Mouse (Mus musculus): ENCODE results near the gene Taf15.
A peak's percentile ranks its signal among the peaks of the same experiment; 100 is the strongest.

Taf15 gene

DNA sequence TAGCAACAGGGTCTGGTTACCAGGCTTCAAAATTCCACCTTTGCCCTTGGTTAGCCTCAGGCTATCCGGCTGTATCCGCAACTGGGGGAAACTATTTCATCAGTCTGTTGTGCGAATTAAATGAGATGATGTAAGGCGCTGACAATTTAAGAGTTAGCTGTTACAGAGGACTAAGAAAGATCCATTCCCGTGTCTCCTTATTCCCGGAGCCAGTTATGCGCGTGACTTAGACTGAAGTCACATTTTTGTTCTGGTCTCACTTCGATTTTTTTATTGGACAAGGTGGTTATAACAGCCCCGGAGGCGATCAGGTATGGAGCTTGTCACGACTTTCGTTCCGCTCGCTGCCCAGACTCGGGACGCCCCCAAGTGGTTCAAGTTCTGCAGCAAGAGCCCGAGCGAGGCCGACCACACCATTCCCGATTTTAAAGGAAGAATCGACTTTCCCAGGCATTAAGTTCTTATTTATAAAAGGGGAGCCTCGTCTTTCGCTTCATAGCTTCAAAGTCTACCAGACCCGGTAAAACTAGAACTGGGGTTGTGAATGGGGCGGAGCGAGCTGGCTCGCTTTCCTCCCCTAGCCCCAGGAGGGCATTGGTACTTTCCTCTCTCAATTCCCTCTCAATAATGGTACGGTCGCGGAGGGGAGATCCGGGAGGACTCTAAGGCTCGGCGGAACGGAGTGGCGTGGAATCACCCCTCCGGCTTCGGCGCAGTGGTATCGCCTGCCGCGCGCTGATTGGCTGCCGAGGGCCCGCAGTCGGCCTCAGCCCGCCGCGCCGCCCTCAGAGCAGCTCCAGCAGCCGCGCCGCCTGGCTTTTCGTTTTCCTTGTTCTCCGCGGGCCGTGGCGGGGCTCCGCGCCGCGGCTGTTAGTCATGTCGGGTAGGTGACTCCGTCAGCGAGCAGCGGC is at the start of gene Taf15:
Taf15 (plus strand) TSS at position 763 of the 911 bp plus-strand sequence.
- peak; percentile 99 for DNase-seq (ENCODE audit: low spot score in 2 of 2)

DNA sequence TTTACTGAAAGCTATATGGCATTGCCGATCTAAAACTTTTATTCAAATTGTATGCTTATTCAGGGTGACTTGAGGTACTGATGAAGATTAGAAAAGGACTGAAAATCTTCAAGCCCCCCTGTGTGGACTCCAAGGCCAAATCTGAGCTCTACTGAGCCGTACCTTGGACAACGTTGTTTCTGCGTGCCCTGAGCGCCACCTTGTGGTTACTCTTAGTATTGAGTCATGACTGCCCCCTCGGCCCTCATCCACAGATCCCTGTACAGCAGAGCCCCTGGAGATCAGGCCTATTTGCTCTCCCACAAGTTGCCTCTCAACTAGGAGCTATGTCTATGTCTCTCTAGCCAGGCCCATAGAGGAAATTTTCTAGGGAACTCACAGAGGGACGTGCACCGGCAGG is 48.2 kb upstream of the Taf15 start:
- peak; percentile 70 to 89 for DNase-seq (ENCODE audit: low spot score in 2 of 2)

DNA sequence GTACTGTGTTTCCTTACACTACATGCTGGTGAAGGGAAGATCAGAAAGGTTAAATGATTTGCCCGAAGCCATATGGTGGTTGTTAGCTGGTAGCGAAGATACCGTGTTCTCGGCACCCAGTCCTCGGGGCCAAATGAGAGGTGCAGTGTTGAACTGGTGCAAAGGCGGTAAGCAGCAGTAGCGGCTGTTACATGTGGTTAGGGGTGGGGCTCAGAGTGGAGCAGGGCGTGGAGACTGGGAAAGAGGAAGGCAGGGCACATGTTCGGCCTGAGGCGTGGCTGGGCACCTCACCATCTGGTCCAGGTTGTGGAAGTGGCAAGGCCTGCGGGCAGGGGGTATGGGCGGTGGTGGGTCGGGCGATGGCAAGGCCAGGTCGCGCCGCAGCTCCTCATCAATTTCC is 45.9 kb upstream of the Taf15 start:
- no peak for DNase-seq (ENCODE audit: low spot score in 2 of 2)

DNA sequence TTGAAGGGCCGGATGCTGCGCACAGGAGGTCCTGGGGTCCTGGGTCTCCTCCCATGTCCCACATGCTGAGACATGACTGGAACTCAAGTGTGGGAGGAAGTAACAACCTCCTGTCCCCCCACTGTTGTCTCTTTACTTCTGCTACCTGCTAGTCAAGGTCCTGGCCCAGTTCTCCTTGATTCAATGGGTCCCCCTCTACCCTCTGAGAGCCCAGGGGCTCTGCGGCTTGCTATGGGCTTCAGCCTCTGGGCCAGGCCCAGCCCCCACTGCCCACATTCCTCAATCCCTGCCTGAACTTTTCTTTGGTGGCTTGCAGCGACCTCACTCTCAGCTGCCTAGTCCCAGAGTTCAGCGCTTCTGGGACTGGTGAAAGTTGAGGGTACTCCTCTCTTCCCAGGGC is 43.5 kb upstream of the Taf15 start, which contains the start of gene Gas2l2:
Gas2l2 (minus strand) TSS at position 101 of the 400 bp plus-strand sequence.
- DNase-seq (ENCODE audit: low spot score in 2 of 2), result no peak

DNA sequence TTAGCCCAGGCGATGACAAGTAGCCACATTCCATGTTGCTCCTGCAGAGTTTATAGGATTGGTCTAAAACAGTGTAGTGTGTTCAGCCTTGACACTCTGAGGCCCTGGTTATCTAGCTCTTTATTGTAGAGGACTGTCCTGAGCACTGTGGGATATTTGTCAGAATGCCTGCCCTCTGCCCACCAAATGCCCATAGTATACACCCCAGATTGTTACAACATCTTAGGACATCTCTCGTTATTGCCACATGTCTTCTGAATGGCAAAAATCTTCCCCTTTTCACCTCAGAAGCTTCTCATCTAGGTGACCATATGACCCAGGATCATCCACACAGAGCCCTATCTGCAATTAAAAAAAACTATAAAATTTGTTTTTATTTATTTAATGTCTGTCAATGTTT is 40.4 kb upstream of the Taf15 start:
- no peak for DNase-seq (ENCODE audit: low spot score in 2 of 2)

DNA sequence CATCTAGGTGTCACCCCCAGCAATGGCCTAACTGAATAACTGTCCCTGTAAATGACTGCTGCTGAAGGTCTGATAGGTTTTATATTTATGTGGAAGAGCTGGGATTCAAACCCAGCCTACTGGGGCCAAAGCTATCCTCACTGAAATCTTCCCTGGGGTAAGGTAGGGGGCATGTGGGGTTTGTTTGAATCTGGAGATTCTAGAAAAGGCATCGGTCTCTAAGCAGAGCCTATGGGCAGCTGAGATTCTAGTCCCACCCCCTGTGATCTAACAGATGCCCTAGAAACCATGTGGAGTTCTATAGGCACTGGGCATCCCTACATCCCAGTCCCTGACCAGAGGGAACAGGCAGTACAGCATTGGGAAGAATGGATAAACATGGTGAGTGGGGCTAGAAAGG is 35.5 kb upstream of the Taf15 start, which contains the start of gene 1700020L24Rik:
1700020L24Rik (plus strand) TSS at position 301 of the 400 bp plus-strand sequence.
- no peak for DNase-seq (ENCODE audit: low spot score in 2 of 2)

DNA sequence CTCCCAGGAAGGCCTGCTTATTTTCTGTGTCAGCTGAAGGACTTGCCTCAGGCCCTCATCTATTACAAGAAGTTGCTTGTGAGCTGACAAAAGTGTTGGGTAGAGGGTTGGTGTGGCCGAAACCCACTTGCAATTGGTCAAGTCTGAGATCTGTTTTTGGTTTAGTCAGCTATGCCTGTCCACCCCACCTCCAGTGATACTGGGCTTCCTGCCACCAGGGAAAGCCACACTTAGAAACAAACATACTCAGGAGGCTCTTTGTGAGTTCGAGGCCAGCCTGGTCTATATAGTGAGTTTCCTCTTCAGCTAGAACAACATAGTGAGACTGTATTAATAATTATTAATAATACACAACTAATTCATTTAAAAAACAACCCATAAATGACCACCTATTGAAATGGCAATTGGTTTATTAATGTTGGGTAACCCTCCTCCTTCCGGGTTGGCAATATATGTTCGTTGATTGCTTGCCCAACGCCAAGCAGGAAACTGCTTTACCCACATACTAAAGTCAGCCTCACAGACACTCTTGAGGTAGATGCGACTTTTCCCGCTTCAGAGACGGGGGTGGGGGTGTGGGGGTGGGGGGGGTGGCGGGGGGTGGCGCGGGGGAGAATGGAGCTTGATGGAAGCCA is 33.3 kb upstream of the Taf15 start:
- no peak for DNase-seq (ENCODE audit: low spot score in 2 of 2)

DNA sequence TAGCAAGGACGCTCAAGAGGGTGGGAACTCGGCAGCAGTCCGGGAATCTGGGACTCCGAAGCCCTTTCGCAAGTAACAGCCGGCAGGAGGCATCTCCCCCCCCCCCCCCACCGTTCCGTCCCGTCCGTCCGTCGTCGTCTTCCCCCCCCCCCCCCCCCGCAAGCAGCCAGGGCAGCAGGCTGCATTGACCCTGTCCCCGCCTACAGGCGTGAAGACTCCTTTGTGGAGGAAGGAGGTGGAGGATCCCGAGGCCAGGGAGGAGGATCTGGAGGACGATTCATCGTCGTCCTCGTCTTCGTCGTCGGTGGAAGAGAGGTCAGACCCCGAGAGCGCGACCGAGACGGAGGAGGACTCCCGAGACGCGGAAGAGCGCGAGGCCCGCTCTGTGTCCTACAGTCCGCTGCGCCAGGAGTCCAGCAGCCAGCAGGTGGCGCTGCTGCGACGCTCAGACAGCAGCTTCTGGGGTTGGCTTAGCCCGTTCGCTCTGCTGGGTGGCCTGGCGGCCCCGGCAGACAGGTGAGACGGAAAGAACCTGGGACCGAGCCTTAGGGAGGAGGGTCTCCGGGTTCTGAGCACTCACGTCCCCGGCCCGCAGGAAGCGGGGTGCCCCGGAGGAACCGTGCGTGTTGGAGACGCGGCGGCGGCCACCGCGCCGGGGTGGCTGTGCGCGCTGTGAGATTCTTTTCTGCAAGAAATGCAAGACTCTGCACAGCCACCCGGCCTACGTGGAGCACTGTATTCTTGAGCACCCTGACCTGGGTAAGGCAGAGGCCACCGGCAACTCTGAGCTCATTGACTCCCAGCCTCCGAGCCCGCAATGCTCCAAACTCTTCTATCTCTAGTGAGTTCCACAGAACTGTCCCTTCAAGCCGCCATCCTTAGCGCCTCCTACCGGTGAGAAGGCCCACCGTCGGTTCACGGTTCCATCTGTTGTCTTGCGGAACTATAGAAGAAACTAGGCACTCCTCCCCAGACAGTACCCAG is 32.5 kb upstream of the Taf15 start:
- peak; percentile 86 to 95 for DNase-seq (ENCODE audit: low spot score in 2 of 2)

DNA sequence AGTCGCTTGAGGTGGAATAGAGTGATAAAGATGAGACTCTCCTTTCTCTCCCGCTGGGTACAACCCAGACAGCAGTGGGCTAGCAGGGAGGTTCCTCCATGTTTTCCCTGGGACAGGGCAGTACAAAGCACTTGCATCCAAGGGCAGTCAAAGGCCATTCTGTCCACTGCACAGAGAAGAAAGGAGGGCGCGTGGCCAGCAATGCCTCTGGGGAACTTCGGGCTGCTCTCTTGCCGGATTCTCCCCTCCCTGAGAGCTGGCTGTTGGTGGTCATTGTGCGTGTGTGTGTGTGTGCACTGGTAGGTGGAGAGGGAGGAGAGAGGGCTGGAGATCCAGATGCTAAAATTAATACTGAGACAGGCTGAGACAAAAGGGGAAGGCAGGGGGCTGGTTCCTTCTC is 31.7 kb upstream of the Taf15 start:
- DNase-seq (ENCODE audit: low spot score in 2 of 2), result no peak

DNA sequence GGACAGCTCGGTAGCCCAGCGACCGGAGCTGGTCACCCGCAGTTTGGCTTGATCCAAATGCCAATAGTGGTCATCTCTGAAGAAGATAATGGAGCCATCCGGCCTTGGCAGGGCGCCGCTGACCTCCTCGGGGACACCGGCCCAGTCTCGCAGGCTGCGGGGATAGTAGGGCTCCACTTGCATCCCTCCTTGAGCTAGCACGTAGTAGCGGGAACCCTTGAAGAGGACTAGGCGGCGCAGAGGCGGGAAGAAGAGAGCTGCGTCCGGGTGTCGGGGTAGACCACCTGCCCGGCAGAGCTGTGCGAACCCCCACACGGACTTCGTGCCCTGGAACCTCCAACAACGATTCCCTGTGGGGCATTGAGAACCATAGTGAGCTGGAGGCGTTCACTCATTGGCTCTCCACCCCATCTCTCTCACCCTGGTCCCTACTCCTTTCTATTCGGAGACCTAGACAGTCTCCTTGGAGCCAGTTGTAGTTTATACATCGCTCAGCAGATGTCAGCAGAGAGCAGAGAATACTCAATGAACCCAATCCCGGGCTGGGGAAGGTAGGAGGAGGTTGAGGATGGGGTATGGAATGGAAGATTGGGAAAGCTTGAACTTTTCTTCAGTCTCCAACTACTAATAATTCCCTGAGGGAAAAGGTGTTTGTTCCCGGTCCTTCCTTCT is 30.2 kb upstream of the Taf15 start:
- peak; percentile 56 to 79 for DNase-seq (ENCODE audit: low spot score in 2 of 2)

DNA sequence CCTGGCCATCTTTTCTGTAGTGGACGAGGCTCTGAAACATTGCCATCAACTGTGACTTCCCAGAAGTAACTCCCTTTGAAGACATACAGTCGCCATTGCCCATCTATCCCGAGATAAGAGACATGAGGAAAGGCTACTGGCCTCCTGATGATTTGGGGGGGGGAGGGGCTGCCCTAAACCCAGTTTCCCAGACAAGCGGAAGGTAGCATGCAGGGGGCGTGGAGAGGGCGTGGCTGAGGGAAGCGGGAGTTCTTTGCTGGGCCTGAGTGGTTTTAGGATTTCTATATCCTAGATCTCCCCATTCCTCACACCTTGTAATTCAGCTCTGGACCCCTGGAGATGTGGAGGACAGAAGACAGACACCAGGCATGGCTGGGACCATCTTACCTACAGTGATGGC is 29.1 kb upstream of the Taf15 start:
- no peak for DNase-seq (ENCODE audit: low spot score in 2 of 2)

DNA sequence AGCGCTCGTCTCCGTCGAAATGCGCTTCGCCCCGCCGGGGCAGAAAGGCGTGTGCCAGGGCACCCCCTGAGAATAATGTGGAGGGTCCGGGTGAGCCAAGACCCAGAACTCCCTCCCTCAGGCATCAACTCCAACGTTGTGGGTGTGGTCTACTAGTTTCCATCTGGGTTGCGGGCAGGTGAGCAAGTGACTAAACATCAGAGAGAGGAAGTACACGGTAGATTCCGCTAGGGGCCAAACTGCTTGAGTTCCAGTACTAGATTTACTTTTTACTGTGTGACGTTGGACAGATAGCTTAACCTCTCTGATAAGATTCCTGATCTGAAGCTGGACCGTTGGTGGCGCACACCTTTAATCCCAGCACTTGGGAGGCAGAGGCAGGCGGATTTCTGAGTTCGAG is 27.9 kb upstream of the Taf15 start:
- DNase-seq (ENCODE audit: low spot score in 2 of 2), result no peak

DNA sequence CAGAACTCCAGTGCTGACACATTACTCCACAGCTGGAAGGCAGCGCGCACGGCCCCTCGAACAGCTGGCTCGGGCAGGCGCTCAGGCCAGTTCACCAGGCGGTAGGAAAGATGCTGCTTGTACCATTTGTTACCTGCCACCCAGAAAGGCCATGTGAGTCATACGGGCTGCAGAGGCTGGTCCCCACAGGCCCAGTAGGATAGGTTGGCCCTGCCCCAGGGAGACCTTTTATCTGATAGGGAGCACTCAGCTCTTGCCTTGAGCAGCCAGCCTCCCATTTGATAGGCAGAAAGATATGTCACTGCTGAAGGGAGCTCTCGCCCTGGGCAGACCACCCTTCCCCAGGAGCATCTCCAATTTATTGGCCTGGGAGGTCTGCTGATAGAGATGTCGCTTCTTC is 25.3 kb upstream of the Taf15 start:
- no peak for DNase-seq (ENCODE audit: low spot score in 2 of 2)

DNA sequence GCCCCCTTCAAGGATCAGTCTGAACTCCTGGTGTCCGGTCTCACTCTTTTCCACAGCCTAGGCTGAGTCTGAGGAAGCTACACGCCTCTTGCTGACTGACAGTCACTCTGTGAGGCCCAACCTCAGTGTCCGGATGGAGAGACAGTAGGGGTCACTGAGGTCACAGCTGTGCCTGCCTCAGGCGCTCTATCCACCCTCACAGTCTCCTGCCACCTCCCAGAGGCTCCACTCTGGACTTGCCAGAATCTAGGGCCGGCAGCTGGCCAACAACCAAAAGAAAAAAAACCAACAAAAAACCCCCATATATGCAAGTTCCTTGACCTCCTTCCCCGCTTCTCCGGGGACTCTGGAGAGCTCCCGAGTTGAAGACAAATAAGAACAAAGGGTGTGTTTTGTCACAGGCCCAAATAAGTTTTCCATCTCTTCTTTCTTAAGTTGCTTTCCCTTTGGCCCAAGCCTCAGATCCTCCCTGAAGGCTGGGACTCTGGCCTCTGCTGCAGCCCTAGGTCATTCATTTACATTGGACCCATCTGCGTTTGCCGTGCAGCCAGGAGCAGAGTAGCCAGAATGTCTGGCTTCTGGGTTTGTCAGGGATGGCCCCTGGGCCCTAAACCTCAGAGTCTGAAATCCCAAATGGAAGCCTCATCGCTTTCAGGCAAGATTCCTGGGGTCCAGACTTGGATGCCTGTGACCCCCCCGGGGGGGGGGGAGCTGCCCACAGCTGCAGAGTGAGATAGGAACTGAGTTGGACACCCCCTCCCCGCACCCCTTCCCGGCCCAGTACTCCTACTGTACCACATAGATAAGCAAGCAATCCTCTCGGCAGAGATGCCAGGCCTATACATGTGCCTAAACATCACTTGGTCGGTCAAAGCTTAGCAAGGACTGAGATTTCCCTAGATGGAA is 24.6 kb upstream of the Taf15 start:
- DNase-seq (ENCODE audit: low spot score in 2 of 2), result no peak

DNA sequence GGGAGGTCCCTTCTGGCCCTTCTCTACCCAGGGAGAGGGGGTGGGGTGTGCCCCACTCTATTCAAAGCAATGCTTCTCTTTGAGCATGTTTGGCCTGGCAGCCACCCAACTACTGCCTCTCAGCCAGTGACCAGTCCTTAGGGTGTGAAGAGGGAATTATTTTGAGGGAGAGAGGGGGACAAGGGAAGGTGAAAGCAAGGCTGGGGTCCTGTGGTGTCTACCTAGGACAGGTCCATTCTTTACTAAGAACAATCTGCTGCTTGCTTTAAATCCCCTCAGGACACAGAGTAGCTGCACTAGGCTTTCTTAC is 24.0 kb upstream of the Taf15 start:
- no peak for DNase-seq (ENCODE audit: low spot score in 2 of 2)

DNA sequence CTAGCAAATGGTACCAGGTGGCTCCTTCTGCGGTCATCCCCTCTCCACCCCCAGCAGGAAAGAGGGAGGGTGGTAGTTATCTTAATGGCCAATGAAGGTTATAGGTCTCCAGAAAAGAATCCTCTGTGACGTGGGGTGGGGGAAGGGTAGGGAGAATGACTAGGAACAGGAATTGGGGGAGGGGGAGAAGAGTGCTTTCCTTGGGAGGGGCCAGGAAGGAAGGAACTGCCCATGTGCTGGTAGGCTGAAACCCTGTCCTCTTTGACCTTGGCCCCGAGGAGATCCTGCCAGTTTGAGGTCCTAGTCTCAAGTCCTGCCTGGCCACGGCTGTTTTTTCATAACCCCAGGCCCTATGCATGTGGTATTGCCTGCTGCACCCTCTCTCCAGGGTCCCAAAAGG is 23.6 kb upstream of the Taf15 start:
- no peak for DNase-seq (ENCODE audit: low spot score in 2 of 2)

DNA sequence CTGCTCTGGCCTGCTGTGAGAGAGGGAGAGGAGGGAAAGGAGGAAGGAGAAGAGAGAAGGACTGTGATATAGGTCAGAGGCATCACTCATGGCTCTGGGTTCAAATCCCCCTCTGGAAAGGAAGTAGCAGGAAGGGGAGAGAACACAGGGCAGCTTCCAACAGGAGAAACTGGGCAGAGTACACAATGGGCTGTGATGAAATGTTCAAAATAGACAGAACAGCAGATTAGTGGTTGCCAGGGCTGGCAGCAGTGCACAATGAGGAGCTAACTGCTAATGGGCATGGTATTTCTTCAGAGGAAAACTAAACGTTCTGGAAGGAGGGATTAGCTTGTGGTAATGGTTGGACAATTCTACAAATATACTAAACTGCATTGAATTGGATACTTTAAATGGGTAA is 22.3 kb upstream of the Taf15 start:
- DNase-seq (ENCODE audit: low spot score in 2 of 2), result no peak

DNA sequence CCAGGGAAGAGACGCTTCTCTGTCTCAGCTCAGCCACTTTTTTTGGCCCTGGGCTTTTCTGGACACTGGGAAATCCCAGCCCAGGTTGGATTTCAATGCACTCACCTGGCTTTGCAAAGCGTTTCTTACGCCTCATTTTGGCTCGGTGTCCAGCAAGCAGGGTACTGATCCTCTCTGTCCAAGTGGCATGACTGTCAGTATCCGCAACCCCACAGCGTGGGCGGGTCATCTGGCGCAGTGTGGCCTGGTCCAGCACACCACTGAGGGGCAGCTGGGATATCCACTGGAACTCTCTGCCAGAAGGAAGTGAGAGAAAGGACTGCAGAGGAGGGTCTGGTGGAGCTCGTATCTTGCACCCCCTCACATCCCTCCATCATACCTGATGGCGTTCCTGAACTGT is 21.6 kb upstream of the Taf15 start:
- no peak for DNase-seq (ENCODE audit: low spot score in 2 of 2)

DNA sequence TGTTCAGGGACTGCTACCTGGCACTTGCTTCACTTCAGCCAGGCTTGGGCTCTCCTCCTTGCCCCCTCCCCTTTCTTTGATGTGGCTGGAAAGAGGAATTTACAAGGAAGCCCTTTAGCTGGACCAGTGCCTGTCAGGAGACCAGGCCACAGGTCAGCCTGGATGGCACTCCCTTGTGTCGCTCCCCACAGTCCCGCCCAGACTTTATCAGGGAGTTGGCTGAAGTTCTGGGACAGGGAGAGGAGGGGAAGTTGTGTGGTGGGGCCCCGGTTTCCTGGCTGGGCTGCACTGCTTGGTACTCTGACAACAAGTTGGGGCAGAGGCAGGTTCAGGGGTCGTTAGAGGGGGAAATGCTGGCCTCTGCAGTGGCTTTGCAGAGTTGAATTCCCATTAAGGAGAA is 18.3 kb upstream of the Taf15 start:
- DNase-seq (ENCODE audit: low spot score in 2 of 2), result peak in 1 of 2 experiments; percentile 63

DNA sequence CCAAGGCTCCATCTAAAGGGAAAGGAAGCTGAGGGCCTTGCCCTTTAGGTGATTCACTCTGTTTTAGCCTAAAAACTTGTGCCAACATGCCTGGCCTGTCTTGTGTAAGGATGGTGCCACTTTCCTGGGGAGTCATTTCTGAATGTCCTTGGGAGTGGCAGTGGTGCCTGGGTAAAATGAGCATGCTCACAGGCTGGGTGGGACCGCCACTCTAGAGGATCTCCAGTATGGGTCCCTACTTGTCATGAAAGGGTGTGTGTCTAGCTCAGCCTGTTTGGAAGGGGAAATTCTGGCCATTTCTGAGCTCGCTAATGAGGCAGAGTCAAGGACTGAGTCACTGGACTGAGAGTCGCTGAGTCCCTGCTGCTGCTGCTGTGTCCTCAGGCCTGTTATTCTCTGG is 17.3 kb upstream of the Taf15 start:
- DNase-seq (ENCODE audit: low spot score in 2 of 2), result no peak

Measured in spleen, postnatal 4 days (tissue).